Mouse (Mus musculus): ENCODE measurements around the gene Arhgef26. TPM values are rescaled to one million over a fixed set of nuclear protein-coding genes. Genes with fewer than 3 reads are reported as not detected.

Arhgef26 gene
- 1 to 10 TPM; 1.8 to 3.9 (median 2.5) TPM for total RNA-seq (2022)

- DNase-seq (ENCODE audit: low spot score) = no peak
Measured at GRCm38 (mm10) chr3:62338044-62338443, at the start of gene Arhgef26. Arhgef26 (plus strand) TSS chr3:62338344.

- no peak for DNase-seq (ENCODE audit: low spot score)
Measured at GRCm38 (mm10) chr3:62310493-62310892, 27.7 kb upstream of the Arhgef26 start.

- no peak for DNase-seq (ENCODE audit: low spot score)
Measured at GRCm38 (mm10) chr3:62311224-62311623, 26.9 kb upstream of the Arhgef26 start.

GRCm38 (mm10) chr3:62324708-62325107 lies 13.4 kb upstream of the Arhgef26 start:
- DNase-seq (ENCODE audit: low spot score) = no peak

- no peak for DNase-seq (ENCODE audit: low spot score)
Measured at GRCm38 (mm10) chr3:62327903-62328302, 10.2 kb upstream of the Arhgef26 start.

- no peak for DNase-seq (ENCODE audit: low spot score)
Measured at GRCm38 (mm10) chr3:62338461-62338853, 313 bp downstream of the Arhgef26 start.

GRCm38 (mm10) chr3:62338854-62339515 lies 841 bp downstream of the Arhgef26 start:
- peak; percentile 46 for DNase-seq (ENCODE audit: low spot score)

GRCm38 (mm10) chr3:62339516-62340051 lies 1.4 kb downstream of the Arhgef26 start:
- peak; percentile 13 for DNase-seq (ENCODE audit: low spot score)

GRCm38 (mm10) chr3:62340154-62340760 lies 2.1 kb downstream of the Arhgef26 start:
- no peak for DNase-seq (ENCODE audit: low spot score)

GRCm38 (mm10) chr3:62340861-62341260 lies 2.7 kb downstream of the Arhgef26 start:
- no peak for DNase-seq (ENCODE audit: low spot score)

- DNase-seq (ENCODE audit: low spot score) = no peak
Measured at GRCm38 (mm10) chr3:62341496-62342205, 3.5 kb downstream of the Arhgef26 start.

- no peak for DNase-seq (ENCODE audit: low spot score)
Measured at GRCm38 (mm10) chr3:62348514-62349217, 10.5 kb downstream of the Arhgef26 start.

- no peak for DNase-seq (ENCODE audit: low spot score)
Measured at GRCm38 (mm10) chr3:62349218-62349897, 11.2 kb downstream of the Arhgef26 start.

GRCm38 (mm10) chr3:62352071-62352470 lies 13.9 kb downstream of the Arhgef26 start:
- DNase-seq (ENCODE audit: low spot score) = no peak

- no peak for DNase-seq (ENCODE audit: low spot score)
Measured at GRCm38 (mm10) chr3:62352876-62353275, 14.7 kb downstream of the Arhgef26 start.

GRCm38 (mm10) chr3:62367882-62368281 lies 29.7 kb downstream of the Arhgef26 start:
- no peak for DNase-seq (ENCODE audit: low spot score)

GRCm38 (mm10) chr3:62372841-62373240 lies 34.7 kb downstream of the Arhgef26 start:
- DNase-seq (ENCODE audit: low spot score) = no peak

GRCm38 (mm10) chr3:62374346-62374745 lies 36.2 kb downstream of the Arhgef26 start:
- DNase-seq (ENCODE audit: low spot score) = peak; percentile 31

GRCm38 (mm10) chr3:62374831-62375230 lies 36.7 kb downstream of the Arhgef26 start:
- DNase-seq (ENCODE audit: low spot score) = peak; percentile 58

GRCm38 (mm10) chr3:62376719-62377118 lies 38.6 kb downstream of the Arhgef26 start:
- DNase-seq (ENCODE audit: low spot score) = no peak

- DNase-seq (ENCODE audit: low spot score) = no peak
Measured at GRCm38 (mm10) chr3:62379946-62380345, 41.8 kb downstream of the Arhgef26 start.
